Mouse (Mus musculus) ovary, postnatal 36 days (tissue): ENCODE results near the gene Actr3b.

ENCODE experiments used
- DNase-seq: peaks from one replicate; pipeline ENCODE4 v3.0.0; 2022; ENCODE audit warnings: low spot score, mixed read lengths

Gene Actr3b

DNA sequence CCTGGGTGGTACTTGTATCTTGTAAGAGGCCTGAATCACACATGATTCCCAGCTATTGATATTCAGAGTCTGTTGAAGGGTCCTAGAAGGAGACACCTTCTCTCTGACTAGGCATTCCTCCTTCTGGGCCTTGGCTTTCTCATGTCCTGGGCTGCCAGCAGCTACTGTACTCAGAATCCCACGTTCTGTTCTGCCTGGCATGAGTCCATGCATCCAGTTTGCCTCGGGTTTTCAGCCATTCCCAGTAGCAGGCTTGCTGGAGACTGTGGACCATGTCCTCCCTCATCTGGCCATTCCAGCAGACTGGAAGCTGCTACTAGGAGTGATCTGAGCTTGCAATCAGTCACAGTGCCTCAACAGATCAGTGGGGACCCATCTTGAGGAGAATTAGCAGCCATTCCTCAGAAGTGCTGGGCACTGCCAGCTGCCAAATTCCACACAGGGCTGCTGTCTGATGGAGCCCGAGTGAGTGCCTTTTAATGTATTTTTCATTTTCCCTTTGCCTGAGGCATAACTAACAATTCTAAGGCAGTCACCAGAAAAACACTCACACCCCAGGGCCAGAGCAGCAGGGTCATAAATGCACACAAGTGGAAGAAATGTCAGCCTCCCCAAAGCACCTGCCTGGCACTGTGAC lies 130.1 kb downstream of the Actr3b start:
- no peak for DNase-seq

DNA sequence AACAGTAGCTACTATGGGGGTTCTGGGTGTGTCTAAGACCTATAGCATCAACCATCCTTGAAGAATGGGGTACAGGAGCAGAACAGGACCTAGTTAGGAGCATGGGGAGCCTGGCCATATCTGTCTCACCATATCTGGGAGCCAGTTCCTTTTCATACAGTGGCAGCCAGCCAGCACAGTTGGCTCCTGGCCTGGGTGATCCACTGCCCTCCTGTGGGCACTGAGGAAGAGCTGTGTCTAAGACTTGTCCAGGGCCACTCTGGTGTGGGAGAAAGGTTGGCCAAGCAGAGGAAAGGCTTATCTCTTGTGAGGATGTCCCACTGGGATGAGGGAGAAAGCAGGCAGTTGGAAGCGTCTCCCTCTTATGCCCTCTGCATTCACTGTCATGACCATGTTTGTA lies 131.5 kb downstream of the Actr3b start:
- peak; percentile 77 for DNase-seq
